Mouse (Mus musculus): ENCODE measurements at regions not wholly inside any gene's neighbourhood (a gene's known extent, or its start where the extent isn't known, plus 50 kb on each side); places are given as distances from the start of the nearest gene placed in this dataset.

DNA sequence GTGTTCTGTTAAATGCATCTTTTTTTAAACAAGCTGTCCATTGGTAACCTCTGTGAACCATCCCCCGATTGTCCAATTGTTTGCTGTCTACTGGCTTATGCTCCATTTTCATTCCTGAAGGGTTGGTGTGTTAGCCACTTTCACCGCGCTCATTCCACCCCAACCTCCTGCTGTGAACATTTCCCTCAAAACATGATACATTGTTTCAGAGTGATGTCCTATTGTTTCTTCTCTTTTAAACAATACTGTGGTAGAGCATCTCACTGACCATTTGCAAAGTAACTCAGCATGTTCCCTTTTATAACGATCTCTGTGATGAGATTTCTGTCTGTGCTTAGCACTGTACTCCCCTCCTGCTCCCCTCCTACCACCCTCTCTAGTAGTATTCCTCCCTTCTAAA is 240.1 kb downstream of the Irs2 start:
- DNase-seq (ENCODE audit: low spot score in 2 of 2) = no peak

DNA sequence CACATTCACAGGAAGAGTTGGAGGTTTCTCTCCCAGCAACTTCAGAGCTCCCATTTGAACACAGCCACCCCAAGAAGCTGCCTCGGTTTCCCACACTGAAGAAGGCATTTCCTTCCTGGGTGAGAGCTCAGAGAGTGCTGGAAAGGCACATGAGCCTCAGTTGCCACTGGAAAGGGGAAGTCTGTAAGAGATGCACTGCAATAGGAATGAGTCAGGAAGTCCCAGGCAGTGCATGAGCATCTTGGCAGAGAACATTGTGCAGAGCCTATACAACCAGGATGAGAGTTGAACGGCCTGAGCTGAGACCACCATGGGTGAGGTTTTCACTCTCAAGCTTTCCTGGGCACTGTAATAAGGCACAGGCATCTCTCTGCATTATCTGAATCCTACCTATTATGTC is 244.4 kb downstream of the Irs2 start:
- DNase-seq (ENCODE audit: low spot score in 2 of 2) = no peak

DNA sequence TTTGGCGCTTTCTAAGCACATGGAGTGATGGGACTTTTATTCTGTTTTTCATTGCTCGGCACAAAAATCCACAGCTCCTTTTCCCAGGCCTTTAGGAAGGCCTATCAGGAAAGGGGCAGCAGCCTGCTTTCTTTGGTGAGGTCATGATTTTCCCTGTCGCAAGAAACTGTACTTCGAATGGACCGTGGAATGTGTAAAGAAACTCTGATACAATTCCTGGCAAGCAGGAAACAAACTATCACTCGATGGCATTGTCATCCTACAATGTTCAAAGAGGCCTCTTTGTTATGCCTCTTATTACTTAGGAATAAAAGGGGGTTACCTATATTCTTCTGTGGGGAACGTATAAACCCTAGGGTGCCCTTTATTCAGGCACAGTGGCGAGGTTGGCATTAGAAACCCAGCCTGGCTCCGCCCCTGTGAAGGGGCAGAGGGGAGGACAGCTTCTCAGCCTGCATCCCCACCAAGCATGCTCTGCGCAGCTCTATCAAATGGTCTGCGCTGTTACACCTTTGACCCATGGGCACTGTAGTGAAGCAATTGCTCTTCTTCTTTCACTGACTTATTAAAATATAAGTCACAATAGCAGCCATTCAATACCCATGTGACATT is 246.5 kb downstream of the Irs2 start:
- no peak for DNase-seq (ENCODE audit: low spot score in 2 of 2)

DNA sequence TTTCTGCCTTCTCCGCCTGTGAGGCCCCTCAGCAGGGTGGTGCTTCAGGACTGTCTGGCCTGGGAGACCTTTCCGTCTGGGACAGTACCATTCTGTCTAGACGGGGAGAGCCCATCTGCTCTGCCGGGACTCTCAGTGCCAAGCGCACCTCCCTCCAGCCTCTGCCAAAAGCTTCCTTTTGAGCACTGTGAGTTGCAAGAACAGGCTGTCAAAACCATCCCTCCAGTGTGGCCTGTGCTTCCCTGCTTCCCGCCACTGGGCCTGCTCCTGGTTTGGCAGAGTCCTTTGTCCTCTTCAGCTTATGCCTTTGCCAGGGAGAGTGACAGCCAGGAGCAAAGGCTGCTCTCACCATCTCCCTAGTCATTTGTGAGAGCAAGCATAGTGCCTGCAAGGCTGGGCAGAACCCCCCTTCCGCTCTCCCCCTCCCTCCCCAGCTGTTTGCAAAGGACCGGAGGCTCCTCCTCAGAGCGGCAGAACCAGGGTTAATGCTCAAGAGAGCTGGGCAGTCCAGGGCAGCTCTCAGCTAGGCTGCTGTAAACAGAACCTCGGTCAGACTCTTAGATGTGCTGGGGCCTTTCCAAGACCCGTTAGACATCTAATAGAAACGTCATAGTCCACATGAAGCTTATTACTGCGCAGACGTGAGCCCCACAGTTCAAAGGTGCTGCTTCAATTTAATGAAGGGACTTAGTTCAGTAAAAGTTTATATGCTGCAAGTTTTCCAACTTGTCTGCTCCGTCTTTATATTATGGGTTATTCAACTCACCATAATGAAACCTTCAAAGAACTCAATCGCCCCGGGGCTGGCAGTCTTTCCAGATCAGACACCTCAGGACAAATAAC is 247.2 kb downstream of the Irs2 start:
- DNase-seq (ENCODE audit: low spot score in 2 of 2) = no peak

DNA sequence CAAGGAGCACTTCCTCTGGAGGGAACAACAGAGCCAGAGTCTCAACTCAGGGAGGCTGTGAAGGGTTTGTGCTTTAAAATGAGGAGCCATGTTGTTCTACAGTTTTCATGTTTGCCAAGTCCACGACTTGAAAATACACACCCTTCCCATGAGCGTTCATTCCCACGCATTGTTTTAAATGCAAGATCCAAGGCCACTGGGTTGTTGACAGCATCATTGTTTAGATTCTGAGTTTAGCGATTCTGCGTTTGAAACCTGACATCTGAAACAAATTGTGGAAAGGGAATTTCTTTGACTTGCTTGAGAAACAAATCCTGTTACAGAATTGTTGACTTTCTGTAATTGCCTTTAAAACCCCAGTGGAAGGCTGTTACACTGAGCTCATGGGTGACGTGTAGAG is 248.0 kb downstream of the Irs2 start:
- DNase-seq (ENCODE audit: low spot score in 2 of 2) = no peak

DNA sequence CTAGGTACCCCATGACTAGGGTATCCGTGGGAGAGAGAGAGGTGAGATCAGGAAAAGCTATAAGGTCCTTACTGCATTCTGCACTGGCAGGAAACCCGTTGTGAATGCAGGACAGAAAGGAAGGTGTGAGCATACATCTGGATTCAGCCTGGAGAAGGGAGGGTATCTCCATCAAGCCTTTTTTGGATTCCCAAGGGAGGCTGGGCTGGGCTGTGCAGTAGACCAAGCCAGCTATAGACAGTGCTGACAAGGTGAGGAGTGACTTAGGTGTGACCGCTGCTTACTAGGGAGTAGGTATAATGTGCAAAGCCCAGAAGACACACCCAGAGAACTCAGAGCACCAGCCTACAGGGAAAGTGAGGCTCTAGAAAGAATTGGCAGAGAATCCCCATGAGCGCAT is 250.1 kb downstream of the Irs2 start:
- no peak for DNase-seq (ENCODE audit: low spot score in 2 of 2)

DNA sequence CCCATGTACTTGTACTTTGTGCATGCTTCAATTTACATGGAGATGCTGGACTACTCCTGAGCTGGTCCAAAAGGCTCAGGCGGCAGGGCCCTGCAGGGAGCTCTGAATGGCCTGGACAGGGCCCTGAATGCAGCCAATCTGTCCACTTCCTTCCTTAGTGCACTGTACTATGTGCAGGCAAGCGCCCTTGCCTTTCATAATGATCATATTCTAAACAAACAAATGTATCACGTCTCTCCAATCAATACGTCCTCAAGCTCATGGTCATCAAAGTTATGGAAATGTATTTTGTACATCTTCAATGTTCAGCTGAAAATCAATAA is 253.3 kb downstream of the Irs2 start:
- DNase-seq (ENCODE audit: low spot score in 2 of 2) = no peak

DNA sequence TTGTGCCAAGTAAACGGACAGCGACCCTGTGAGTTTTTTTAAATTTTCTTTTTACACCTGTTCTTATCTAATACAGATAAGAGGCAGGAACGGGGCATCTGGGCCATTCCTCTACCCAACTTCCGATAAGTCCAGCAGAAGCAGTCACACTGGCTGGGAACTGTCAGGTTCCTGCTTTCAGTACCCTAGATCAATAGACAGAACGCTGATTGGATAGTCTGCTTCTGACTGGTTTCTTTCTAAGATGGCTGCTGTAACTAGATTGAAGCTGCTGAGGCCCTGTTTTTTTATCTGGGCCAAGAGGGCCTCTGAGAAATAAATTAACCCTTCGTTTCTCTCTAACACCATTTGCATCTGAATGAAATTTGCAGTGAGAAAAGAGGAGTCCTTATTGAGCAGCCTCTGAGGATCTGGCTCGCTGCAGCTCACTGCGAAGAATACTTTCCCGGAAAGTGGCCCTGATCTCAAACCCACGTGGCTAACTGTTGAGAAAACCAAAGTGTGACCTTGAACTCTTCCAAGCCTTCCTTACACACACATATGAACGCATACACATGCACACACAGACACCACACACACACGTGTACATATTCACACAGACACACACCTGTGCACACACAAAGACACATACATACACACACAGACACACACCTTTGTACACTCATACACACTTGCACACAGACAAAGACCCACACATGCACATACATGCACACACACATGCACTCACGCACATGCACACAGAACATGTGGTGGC is 253.8 kb downstream of the Irs2 start:
- no peak for DNase-seq (ENCODE audit: low spot score in 2 of 2)

DNA sequence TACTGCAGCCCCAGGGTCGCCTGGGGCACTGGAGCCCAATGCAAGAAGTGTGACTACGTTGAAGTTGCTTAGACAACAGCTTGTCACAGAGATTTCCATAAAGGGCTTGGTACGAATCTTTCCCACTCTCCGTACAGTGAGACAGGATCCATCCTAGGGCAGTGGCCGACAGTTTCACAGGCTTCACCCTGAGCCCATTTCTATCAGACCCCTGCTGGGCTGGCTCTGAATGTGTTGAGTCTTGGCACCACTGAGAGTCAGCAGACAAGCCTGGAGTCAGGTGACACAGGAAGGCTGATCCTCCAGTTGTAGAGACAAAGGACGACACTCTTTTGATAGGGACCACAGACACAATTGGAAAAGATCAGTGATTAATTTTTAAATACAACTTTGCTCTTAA is 255.2 kb downstream of the Irs2 start:
- no peak for DNase-seq (ENCODE audit: low spot score in 2 of 2)

DNA sequence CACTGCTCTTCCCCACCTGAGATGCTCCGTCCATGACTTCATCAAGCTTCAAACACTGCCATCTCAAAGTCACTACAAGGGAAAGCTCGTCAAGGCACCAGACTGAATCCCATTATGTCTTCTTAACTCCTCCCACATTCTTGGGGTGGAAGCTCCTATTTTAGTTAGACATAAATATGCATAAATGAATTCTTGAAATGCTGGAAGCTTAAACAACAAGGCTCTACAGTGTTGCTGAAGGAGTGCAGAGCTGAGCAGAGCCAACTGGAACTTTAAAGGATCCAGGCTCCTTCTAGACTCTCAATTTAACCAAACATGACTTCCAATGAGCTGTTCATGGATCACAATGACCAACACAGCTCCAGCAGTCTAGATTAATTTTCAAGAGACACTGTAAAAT is 261.1 kb downstream of the Irs2 start:
- no peak for DNase-seq (ENCODE audit: low spot score in 2 of 2)

DNA sequence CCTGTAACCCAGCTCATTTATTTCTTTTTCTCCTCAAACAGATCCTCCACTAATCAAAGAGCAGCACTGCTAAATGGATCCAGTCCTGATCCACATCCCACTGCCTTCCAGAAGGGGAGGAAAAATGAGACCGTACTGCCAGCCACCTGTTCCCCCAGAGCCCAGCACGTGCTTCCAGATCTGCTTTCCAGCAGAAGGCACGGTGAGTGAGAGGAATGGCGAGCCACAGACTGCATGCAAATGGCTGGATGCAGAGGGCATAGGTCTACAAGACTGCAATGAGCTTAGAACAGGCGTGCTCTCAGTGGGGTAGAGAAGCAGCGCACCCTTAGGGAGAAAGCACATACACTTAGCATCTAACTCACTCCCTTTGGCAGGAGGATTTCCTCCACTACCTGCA is 265.0 kb downstream of the Irs2 start:
- DNase-seq (ENCODE audit: low spot score in 2 of 2) = no peak

DNA sequence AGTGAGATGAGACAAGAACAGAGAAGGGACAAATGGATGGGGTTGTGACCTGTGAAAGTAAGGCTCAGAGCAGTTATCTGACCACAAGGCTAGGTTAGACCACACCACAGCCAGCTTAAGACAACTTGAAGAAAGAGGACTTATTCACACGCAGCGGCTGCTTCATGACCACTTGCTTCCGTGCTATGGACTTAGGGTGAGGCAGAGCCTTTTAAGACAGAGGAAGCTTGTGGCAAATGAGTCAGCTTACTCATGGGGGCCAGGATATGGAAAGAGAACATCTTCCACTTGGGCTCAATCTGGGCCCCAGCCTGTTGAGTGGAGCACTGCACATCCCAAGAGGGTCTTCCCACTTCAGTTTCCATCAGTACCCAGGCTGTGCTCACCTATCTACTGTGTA is 267.4 kb downstream of the Irs2 start:
- no peak for DNase-seq (ENCODE audit: low spot score in 2 of 2)

DNA sequence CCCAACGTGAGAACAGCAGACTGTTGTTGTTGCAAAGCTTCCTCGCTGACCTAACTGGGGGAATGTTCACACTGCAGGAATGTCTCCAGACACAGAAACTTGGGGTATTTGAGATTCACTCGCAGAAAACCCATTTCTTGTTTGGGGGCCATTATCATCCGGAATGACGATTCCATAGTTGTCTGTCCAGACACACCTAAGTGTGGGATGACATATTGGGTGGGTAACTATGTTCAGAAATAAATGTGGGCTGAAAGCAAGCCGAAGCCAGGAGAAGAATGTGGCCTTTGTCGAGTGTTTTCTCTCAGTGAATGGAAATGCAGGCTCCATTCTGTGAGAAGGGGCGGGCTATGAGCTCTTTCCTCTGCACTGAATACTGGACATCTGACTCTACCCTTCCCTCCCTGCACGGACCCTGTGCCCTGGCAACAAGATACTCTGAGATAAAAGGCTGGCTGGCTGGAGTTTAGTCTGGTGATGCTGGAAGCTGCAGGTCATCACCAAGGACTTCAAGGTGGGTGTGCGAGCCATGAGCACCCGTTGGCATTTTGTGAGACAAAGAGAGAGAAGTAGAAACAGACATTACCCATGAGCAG is 269.7 kb downstream of the Irs2 start:
- DNase-seq (ENCODE audit: low spot score in 2 of 2) = no peak

DNA sequence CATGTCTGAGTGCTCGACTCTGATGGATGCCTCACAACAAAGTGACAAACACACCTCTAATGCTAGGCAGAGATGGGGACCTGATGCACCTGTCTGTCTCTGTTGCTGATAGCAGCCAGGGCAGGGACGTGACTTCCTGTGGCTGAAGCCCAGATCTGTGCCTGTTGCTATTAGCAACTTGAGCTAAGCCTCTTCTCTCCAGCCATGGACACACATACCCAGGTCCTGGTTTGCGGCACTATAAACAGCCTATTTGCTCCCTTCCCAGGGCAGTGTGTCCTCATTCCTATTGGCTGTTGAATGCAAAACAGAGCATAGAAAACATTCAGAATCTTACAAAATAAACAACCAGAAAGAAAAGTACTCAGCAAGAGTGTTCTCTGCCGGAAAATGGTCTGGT is 273.5 kb downstream of the Irs2 start:
- no peak for DNase-seq (ENCODE audit: low spot score in 2 of 2)

DNA sequence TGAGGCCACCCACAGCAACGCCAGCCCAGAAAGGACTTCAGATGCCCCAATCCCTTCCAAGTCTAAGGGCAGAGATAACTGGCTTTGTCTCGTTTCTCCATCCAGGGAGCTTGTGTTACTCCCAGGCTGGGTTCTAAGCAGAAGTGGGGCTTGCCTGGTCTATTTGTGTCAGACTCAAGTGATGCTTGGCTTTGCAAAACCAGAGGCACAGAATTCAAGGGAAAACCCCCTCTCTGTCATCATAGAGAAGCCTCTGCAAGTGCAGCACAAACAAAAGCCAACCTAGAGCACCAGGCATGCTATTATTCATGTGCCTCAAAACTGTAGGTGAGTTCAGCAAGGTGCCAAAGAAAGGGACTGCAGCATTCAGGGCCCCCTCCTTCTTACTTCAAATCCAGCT is 284.9 kb downstream of the Irs2 start:
- no peak for DNase-seq (ENCODE audit: low spot score in 2 of 2)

DNA sequence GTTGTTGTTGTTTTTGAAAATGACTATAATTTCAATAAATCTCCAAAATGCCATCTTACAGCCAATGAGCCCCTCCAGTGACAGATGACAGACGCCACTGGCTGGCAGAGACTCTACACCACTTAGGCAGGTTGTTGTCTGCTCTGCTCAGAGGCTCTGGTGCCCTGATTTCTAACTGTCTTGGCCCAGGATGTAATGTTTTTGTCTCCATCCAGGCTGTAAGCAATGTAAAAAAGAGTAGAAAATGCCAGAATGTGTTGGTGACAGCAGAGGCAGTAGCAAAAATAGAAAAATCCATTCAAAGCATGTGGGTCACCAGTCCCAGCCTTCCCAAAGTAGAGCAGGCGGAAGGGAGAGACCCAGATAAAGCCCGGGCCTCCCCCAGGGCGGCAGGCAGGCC is 285.5 kb downstream of the Irs2 start:
- no peak for DNase-seq (ENCODE audit: low spot score in 2 of 2)

DNA sequence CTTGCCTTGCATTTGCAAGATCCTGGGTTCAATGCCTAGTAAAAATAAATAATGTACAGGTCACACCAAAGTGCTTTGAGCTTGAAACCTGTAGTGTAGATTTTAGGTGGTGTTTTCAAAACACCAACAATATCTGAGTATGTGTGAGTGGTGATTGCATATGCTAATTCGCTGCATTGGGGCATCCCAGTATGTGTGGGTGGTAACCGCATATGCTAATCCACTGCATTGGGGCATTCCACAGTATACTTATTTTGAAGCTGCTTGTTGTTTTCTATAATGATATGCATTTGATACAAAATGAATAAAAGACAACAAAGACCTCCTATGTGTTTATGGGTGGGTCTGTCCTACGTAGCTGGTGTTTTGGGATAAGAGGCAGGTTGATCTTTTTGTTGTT is 285.9 kb downstream of the Irs2 start:
- no peak for DNase-seq (ENCODE audit: low spot score in 2 of 2)

DNA sequence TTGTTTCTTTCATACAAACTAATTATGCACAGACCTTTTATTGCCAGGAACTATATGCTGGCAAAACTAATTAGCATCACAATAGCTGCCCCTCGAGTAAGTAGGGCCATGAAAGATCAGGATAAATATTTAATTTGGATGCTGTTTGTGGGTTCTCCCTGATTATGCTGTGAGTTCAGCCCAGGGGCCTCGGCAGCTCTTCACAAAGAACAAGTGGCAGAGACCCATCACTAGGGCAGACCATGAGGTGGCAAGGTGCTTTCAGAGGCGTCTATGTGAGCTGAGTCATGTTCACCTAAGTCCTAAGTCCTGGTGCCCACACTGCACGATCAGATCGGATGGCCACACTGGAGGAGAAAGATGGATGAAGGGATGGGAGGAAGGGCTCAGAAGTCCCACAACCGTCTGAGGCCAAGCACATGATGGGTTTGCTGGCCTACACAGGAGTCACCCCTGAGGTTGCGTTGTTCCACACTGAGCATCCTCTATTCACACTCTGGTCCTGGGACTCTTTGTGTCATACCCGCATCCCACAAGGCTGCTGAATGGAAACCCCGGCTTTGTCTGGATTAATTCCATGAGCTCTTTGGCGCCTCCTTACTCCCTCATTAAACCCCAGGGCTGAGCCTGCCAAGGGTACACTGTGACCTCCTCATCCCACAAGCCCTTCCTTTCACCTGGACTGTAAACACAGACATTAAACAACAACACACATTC is 287.0 kb downstream of the Irs2 start:
- no peak for DNase-seq (ENCODE audit: low spot score in 2 of 2)

DNA sequence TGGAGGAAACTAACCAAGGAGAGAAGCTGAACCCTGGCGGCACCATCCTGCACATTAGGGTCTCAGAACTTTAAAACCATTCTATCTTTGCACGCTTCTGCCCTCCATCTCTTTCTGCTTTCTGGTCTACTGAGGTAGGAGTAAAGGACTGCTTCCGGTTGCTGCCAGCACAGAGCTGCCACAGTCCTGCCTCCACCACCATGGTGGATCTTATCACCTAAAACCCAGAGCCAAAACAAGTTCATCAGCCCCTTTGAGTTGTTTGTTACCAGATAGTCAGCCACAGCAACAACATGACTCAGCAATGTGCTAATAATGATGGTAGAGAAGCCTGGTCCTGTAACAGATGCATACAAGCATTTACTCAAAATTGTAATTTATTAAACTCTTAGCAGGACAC is 287.9 kb downstream of the Irs2 start:
- no peak for DNase-seq (ENCODE audit: low spot score in 2 of 2)

DNA sequence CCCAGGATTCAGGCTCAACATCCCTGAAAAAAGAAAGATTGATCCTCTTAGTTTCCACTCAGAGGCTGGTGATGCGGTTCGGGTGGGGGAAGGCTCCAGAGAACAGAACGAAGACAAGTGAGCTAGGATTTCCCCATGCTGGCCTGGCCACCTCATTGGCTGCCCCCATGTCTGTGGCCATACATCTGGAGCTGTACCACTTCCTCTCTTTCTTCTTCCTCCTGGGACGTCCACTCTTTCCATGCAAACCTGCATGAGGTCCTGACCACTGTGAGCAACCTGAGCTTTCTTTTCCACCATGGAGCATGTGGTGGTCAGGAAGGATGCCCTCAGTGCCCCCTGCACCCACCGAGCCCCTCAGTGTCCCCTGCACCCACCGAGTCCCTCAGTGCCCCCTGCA is 288.8 kb downstream of the Irs2 start:
- DNase-seq (ENCODE audit: low spot score in 2 of 2) = no peak

DNA sequence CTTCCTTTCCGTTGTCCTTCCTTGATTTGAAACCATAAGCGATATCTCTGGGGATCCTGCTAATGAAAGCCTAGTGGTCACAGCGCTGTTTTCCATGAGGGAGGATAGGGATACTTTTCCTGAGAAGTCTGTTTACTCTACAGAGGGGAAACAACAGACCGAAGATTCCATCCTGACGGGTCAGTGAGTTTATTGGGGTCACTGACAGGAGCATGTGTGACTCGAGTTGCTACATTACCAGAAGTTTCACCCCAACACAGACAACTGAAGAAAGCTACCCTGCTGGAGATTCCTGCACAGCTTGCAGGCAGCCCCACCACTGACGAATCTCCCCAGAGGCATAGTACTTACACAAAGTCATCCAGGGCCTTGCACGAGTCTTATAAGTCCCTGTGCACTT is 291.0 kb downstream of the Irs2 start:
- DNase-seq (ENCODE audit: low spot score in 2 of 2) = no peak

DNA sequence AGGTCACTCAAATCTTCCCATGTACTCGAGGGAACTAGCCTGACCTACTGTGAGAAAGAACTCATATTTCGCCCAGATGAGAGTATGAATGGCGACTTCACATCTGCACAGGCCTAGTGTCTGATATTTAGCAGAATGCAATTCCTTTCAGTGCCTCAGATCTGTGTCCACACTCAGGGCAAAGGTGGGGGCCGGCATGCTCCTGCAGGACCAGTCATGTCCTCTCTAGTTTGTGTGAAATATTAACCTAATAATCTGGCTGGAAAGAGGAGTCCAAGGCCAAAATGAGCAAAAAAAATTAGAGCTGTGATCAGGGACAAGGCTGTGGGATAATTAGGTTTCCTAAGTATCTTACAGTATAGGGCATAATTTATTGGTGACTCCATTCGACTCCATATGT is 292.1 kb downstream of the Irs2 start:
- no peak for DNase-seq (ENCODE audit: low spot score in 2 of 2)
